Mouse (Mus musculus): ENCODE data around the gene Pld5. TPM values are rescaled to one million over a fixed set of nuclear protein-coding genes. Genes with fewer than 3 reads are reported as not detected.
A peak's percentile ranks its signal among the peaks of the same experiment; 100 is the strongest.
"Not testable (repeated sequence)": the region's sequence is repeated elsewhere in the genome, so short reads cannot be mapped to it uniquely, and the experiment has no call there.

Gene Pld5
- total and polyA plus RNA-seq, 2 experiments from 2014 or later: 4.9 to 6.1 TPM

GRCm38 (mm10) chr1:175997076-175997651 is 277.9 kb downstream of the Pld5 start:
- no peak for TF ChIP-seq CTCF (IDR thresholded peaks at IDR 0.05)
- Histone ChIP-seq H3K27me3 (ENCODE audit: insufficient read depth, low read length) (no peaks in the 10 kb centered on the region), H3K4me1 (ENCODE audit: insufficient read depth, low read length) (0 out of 2 replicates have a peak, but pooled peaks cover 5% of the 10 kb centered on the region), H3K4me3 (ENCODE audit: low read depth, low read length) (no peak overlapping the region), H3K9ac (replicated peaks; ENCODE audit: low read length, poor library complexity, severe bottlenecking) (no peak overlapping the region), H3K9me3 (ENCODE audit: low read length) (no peaks in the 10 kb centered on the region), H3K36me3 (ENCODE audit: insufficient read depth, low read length) (no peaks in the 10 kb centered on the region), H3K27ac (ENCODE audit: low read depth, low read length) (no peak overlapping the region), H3K4me2 (ENCODE audit: low read depth, low read length, poor library complexity, severe bottlenecking) (no peak overlapping the region)
- peak; percentile 43 for DNase-seq (ENCODE audit: low spot score)
- ATAC-seq (ENCODE audit: low FRiP score): no peak
- WGBS: 46% methylated on average over 7 of the region's 7 CpGs

- DNase-seq (ENCODE audit: low spot score): no peak
- H3K9me3 ChIP-seq (ENCODE audit: low read length): no peaks in the 10 kb centered on the region
Observed at GRCm38 (mm10) chr1:175988912-175989311, 286.2 kb downstream of the Pld5 start.

GRCm38 (mm10) chr1:175988448-175988847 is 286.7 kb downstream of the Pld5 start:
- Histone ChIP-seq H3K4me2 (ENCODE audit: low read depth, low read length, poor library complexity, severe bottlenecking) (no peak overlapping the region), H3K9ac (replicated peaks; ENCODE audit: low read length, poor library complexity, severe bottlenecking) (no peak overlapping the region), H3K4me3 (ENCODE audit: low read depth, low read length) (no peak overlapping the region), H3K36me3 (ENCODE audit: insufficient read depth, low read length) (no peaks in the 10 kb centered on the region; the same call in 1 of the 2 replicates), H3K4me1 (ENCODE audit: insufficient read depth, low read length) (no peaks in the 10 kb centered on the region), H3K27me3 (ENCODE audit: insufficient read depth, low read length) (no peaks in the 10 kb centered on the region), H3K27ac (ENCODE audit: low read depth, low read length) (no peak overlapping the region), H3K9me3 (ENCODE audit: low read length) (no peaks in the 10 kb centered on the region)
- no peak for TF ChIP-seq CTCF (IDR thresholded peaks at IDR 0.05)
- DNase-seq (ENCODE audit: low spot score) (no peak), ATAC-seq (ENCODE audit: low FRiP score) (no peak)
- WGBS: 96% methylated on average over 5 of the region's 5 CpGs

More at GRCm38 (mm10) chr1:175988912-175989311, 286.2 kb downstream of the Pld5 start:
- Histone ChIP-seq H3K4me2 (ENCODE audit: low read depth, low read length, poor library complexity, severe bottlenecking) (no peak overlapping the region), H3K4me3 (ENCODE audit: low read depth, low read length) (no peak overlapping the region), H3K27ac (ENCODE audit: low read depth, low read length) (no peak overlapping the region), H3K36me3 (ENCODE audit: insufficient read depth, low read length) (no peaks in the 10 kb centered on the region; the same call in 1 of the 2 replicates), H3K4me1 (ENCODE audit: insufficient read depth, low read length) (no peaks in the 10 kb centered on the region), H3K27me3 (ENCODE audit: insufficient read depth, low read length) (no peaks in the 10 kb centered on the region), H3K9ac (replicated peaks; ENCODE audit: low read length, poor library complexity, severe bottlenecking) (no peak overlapping the region)
- ATAC-seq (ENCODE audit: low FRiP score): no peak
- WGBS: 92% methylated on average over 4 of the region's 4 CpGs
- TF ChIP-seq CTCF (IDR thresholded peaks at IDR 0.05): no peak

- not testable (repeated sequence) for H3K4me3 ChIP-seq (ENCODE audit: low read depth, low read length); ATAC-seq (ENCODE audit: low FRiP score); H3K4me1 ChIP-seq (ENCODE audit: insufficient read depth, low read length); H3K27ac ChIP-seq (ENCODE audit: low read depth, low read length); H3K36me3 ChIP-seq (ENCODE audit: insufficient read depth, low read length); H3K4me2 ChIP-seq (ENCODE audit: low read depth, low read length, poor library complexity, severe bottlenecking); H3K9me3 ChIP-seq (ENCODE audit: low read length); DNase-seq (ENCODE audit: low spot score); H3K9ac ChIP-seq (replicated peaks; ENCODE audit: low read length, poor library complexity, severe bottlenecking); H3K27me3 ChIP-seq (ENCODE audit: insufficient read depth, low read length)
- WGBS: 97% methylated on average over 7 of the region's 7 CpGs
Observed at GRCm38 (mm10) chr1:175979014-175979413, 296.1 kb downstream of the Pld5 start, which contains the start of gene Rbm8a2. Gene Rbm8a2 (minus strand): TSS chr1:175979114.

- H3K4me1 ChIP-seq (ENCODE audit: insufficient read depth, low read length): no peaks in the 10 kb centered on the region
- H3K9ac ChIP-seq (replicated peaks; ENCODE audit: low read length, poor library complexity, severe bottlenecking): no peak overlapping the region
- no peaks in the 10 kb centered on the region for H3K36me3 ChIP-seq (ENCODE audit: insufficient read depth, low read length)
- ATAC-seq (ENCODE audit: low FRiP score) (no peak), DNase-seq (ENCODE audit: low spot score) (peak; percentile 9)
- TF ChIP-seq CTCF (IDR thresholded peaks at IDR 0.05): no peak
- no peaks in the 10 kb centered on the region for H3K27me3 ChIP-seq (ENCODE audit: insufficient read depth, low read length)
- no peak overlapping the region for H3K27ac ChIP-seq (ENCODE audit: low read depth, low read length)
- 61% methylated on average over 5 of the region's 5 CpGs for WGBS
- H3K4me3 ChIP-seq (ENCODE audit: low read depth, low read length): no peak overlapping the region
- no peak overlapping the region for H3K4me2 ChIP-seq (ENCODE audit: low read depth, low read length, poor library complexity, severe bottlenecking)
- H3K9me3 ChIP-seq (ENCODE audit: low read length): no peaks in the 10 kb centered on the region
Observed at GRCm38 (mm10) chr1:175970710-175971109, 304.4 kb downstream of the Pld5 start.

GRCm38 (mm10) chr1:175967004-175967745 is 307.9 kb downstream of the Pld5 start:
- ATAC-seq (ENCODE audit: low FRiP score): no peak
- DNase-seq (ENCODE audit: low spot score): peak; percentile 17
- Histone ChIP-seq H3K9ac (replicated peaks; ENCODE audit: low read length, poor library complexity, severe bottlenecking) (no peak overlapping the region), H3K36me3 (ENCODE audit: insufficient read depth, low read length) (no peaks in the 10 kb centered on the region), H3K27me3 (ENCODE audit: insufficient read depth, low read length) (no peaks in the 10 kb centered on the region), H3K4me1 (ENCODE audit: insufficient read depth, low read length) (no peaks in the 10 kb centered on the region), H3K27ac (ENCODE audit: low read depth, low read length) (no peak overlapping the region), H3K9me3 (ENCODE audit: low read length) (no peaks in the 10 kb centered on the region), H3K4me2 (ENCODE audit: low read depth, low read length, poor library complexity, severe bottlenecking) (no peak overlapping the region), H3K4me3 (ENCODE audit: low read depth, low read length) (no peak overlapping the region)
- no peak for TF ChIP-seq CTCF (IDR thresholded peaks at IDR 0.05)
- WGBS: 94% methylated on average over 5 of the region's 5 CpGs

Data from midbrain, postnatal 0 days (tissue).